Comparison of ENCODE assay signal across 12 mouse cellular contexts in genomic region chr11:102964547-102965091, GRCm38 (mm10). TPM values are rescaled to one million over a fixed set of nuclear protein-coding genes. Genes with fewer than 3 reads are reported as not detected.
DNase-seq lines count a peak whose midpoint lies in the region; ATAC-seq and TF ChIP-seq lines count a peak whose summit lies in the region.
"Had no signal": no experiment of that assay in that cellular context is flagged by ENCODE, and none has a peak within 500 bp of the region (broad histone marks: within the 10 kb centered on the region; RNA-seq: fewer than 3 reads in every experiment).

No protein-coding gene starts in this region.

- 28% methylated on average over 16 of the region's 16 CpGs for whole genome bisulfite sequencing in kidney, adult 2 months
- WGBS in hindbrain, embryonic 13.5 days, result 56% methylated on average over 16 of the region's 16 CpGs
- WGBS in lung, embryonic 16.5 days, result 67% methylated on average over 16 of the region's 16 CpGs
- 68% methylated on average over 16 of the region's 16 CpGs for WGBS in stomach, postnatal 0 days

- peak; percentile 21 for DNase-seq in kidney, adult 2 months
- DNase-seq in kidney, adult 18-20 months, result no peak
- peak; percentile 39 for DNase-seq in R1 (ENCODE audit: low read depth, low spot score)
- no peak for DNase-seq in gastrocnemius, adult 2 months
- DNase-seq in stomach, postnatal 0 days (ENCODE audit: low spot score), result no peak
- no peak for DNase-seq in cerebellum, adult 9-11 months
- DNase-seq: gastrocnemius, postnatal 14 days; layer of hippocampus, postnatal 36 days; liver, embryonic 13.5 days had no signal

- no peak for TF ChIP-seq CTCF in kidney, adult 2 months (conservative IDR thresholded peaks at IDR 0.05; ENCODE audit: insufficient read depth, insufficient read length, low read depth, low read length)
- TF ChIP-seq CTCF in gastrocnemius, adult 2 months (IDR thresholded peaks at IDR 0.05), result no peak
- TF ChIP-seq CTCF in stomach, postnatal 0 days (IDR thresholded peaks at IDR 0.05; ENCODE audit: low read depth), result no peak

- no peak for TF ChIP-seq EP300 in stomach, postnatal 0 days (optimal IDR thresholded peaks at IDR 0.05)

- H3K36me3 ChIP-seq in kidney, adult 2 months (ENCODE audit: control insufficient read depth, insufficient read depth, low read length), result no peaks in the 10 kb centered on the region
- no peaks in the 10 kb centered on the region for H3K36me3 ChIP-seq in hindbrain, embryonic 13.5 days
- no peaks in the 10 kb centered on the region for H3K36me3 ChIP-seq in lung, embryonic 16.5 days (ENCODE audit: control insufficient read depth, insufficient read depth, low read length)
- H3K36me3 ChIP-seq in stomach, postnatal 0 days (ENCODE audit: control insufficient read depth, insufficient read depth, low read length), result no peaks in the 10 kb centered on the region
- H3K36me3 ChIP-seq: liver, embryonic 13.5 days had no signal

- no peak overlapping the region for H3K4me3 ChIP-seq in kidney, adult 2 months (ENCODE audit: insufficient read depth, low read depth, low read length)
- no peak overlapping the region for H3K4me3 ChIP-seq in hindbrain, embryonic 13.5 days
- H3K4me3 ChIP-seq in lung, embryonic 16.5 days (ENCODE audit: low read length), result no peak overlapping the region
- H3K4me3 ChIP-seq in gastrocnemius, adult 2 months, result no peak overlapping the region
- no peak overlapping the region for H3K4me3 ChIP-seq in stomach, postnatal 0 days (ENCODE audit: low read depth, low read length)
- H3K4me3 ChIP-seq: liver, embryonic 13.5 days had no signal

- no peak for ATAC-seq in hindbrain, embryonic 13.5 days (ENCODE audit: low FRiP score)
- peak; percentile 80 for ATAC-seq in lung, embryonic 16.5 days (ENCODE audit: low read depth)
- ATAC-seq in stomach, postnatal 0 days (ENCODE audit: low FRiP score, low TSS enrichment), result no peak
- ATAC-seq: intestine, embryonic 16.5 days had no signal

- no peak for TF ChIP-seq POLR2A in kidney, adult 2 months (IDR thresholded peaks at IDR 0.05; ENCODE audit: low read depth, low read length)

- H3K9ac ChIP-seq in hindbrain, embryonic 13.5 days, result no peak overlapping the region
- no peak overlapping the region for H3K9ac ChIP-seq in lung, embryonic 16.5 days (ENCODE audit: low read length)
- no peak overlapping the region for H3K9ac ChIP-seq in stomach, postnatal 0 days (ENCODE audit: low read length)
- H3K9ac ChIP-seq: liver, embryonic 13.5 days had no signal

- H3K9me3 ChIP-seq in hindbrain, embryonic 13.5 days, result no peaks in the 10 kb centered on the region
- no peaks in the 10 kb centered on the region for H3K9me3 ChIP-seq in lung, embryonic 16.5 days (ENCODE audit: control insufficient read depth, low read length)
- H3K9me3 ChIP-seq in stomach, postnatal 0 days (ENCODE audit: control insufficient read depth, low read length), result no peaks in the 10 kb centered on the region
- H3K9me3 ChIP-seq: liver, embryonic 13.5 days had no signal

- H3K27me3 ChIP-seq in kidney, adult 2 months (replicated peaks; ENCODE audit: control insufficient read depth, insufficient read depth, low read length), result no peaks in the 10 kb centered on the region
- peaks cover 41% of the 10 kb centered on the region; the same call in 1 of the 2 replicates for H3K27me3 ChIP-seq in hindbrain, embryonic 13.5 days
- no peaks in the 10 kb centered on the region; the same call in 1 of the 2 replicates for H3K27me3 ChIP-seq in lung, embryonic 16.5 days (ENCODE audit: control insufficient read depth, insufficient read depth, low read depth, low read length)
- no peaks in the 10 kb centered on the region for H3K27me3 ChIP-seq in stomach, postnatal 0 days (ENCODE audit: control insufficient read depth, insufficient read depth, low read length)

- no peak overlapping the region for H3K4me2 ChIP-seq in hindbrain, embryonic 13.5 days
- no peak overlapping the region for H3K4me2 ChIP-seq in lung, embryonic 16.5 days (ENCODE audit: low read depth, low read length)
- H3K4me2 ChIP-seq in stomach, postnatal 0 days (replicated peaks; ENCODE audit: low read depth), result no peak overlapping the region
- H3K4me2 ChIP-seq: liver, embryonic 13.5 days had no signal

- no peak overlapping the region for H3K27ac ChIP-seq in kidney, adult 2 months (ENCODE audit: insufficient read depth, low read depth, low read length)
- peak overlapping the region; percentile 91 for H3K27ac ChIP-seq in hindbrain, embryonic 13.5 days
- H3K27ac ChIP-seq in lung, embryonic 16.5 days (ENCODE audit: low read length), result no peak overlapping the region
- H3K27ac ChIP-seq in gastrocnemius, adult 2 months, result no peak overlapping the region
- no peak overlapping the region for H3K27ac ChIP-seq in stomach, postnatal 0 days (replicated peaks)
- H3K27ac ChIP-seq: liver, embryonic 13.5 days had no signal

- intact Hi-C loops in gastrocnemius, adult 2 months (cut with DNase I), result no loop called here

- no peaks in the 10 kb centered on the region for H3K4me1 ChIP-seq in kidney, adult 2 months (ENCODE audit: control insufficient read depth, insufficient read depth, low read length)
- H3K4me1 ChIP-seq in hindbrain, embryonic 13.5 days (replicated peaks), result peaks cover 27% of the 10 kb centered on the region
- peaks cover 8% of the 10 kb centered on the region; the same call in 1 of the 2 replicates for H3K4me1 ChIP-seq in lung, embryonic 16.5 days (replicated peaks; ENCODE audit: control insufficient read depth, insufficient read depth, low read length)
- H3K4me1 ChIP-seq in stomach, postnatal 0 days (replicated peaks; ENCODE audit: control insufficient read depth, insufficient read depth), result no peaks in the 10 kb centered on the region; the same call in 1 of the 2 replicates
- H3K4me1 ChIP-seq: liver, embryonic 13.5 days had no signal

RNA-seq across cellular contexts. Expression of gene C1ql1, which starts 18.1 kb away (rescaled TPM):
- polyA plus RNA-seq in kidney, adult 2 months (2012; rRNA removed), result 0.38 and 0.39 TPM in 2 replicates
- 5.2 and 5.7 TPM in 2 replicates for polyA plus RNA-seq in hindbrain, embryonic 13.5 days (2015; fragmentation: Nextera tagmentation; extraction: Ambion mirVana)
- 0.24 and 0.60 TPM in 2 replicates for polyA plus RNA-seq in lung, embryonic 16.5 days (2015; fragmentation: Nextera tagmentation; extraction: Ambion mirVana)
- not detected for total RNA-seq in gastrocnemius, adult 2 months (2021)
- 1.4 and 1.9 TPM in 2 replicates for polyA plus RNA-seq in stomach, postnatal 0 days (2015; fragmentation: Nextera tagmentation; extraction: Ambion mirVana)

RNA-seq across cellular contexts. Expression of gene Kif18b, which starts 39.7 kb away (rescaled TPM):
- 0.22 and 0.27 TPM in 2 replicates for polyA plus RNA-seq in kidney, adult 2 months (2012; rRNA removed)
- polyA plus RNA-seq in hindbrain, embryonic 13.5 days (2015; fragmentation: Nextera tagmentation; extraction: Ambion mirVana), result 2.4 and 2.6 TPM in 2 replicates
- polyA plus RNA-seq in lung, embryonic 16.5 days (2015; fragmentation: Nextera tagmentation; extraction: Ambion mirVana), result 13.7 and 14.0 TPM in 2 replicates
- not detected for total RNA-seq in gastrocnemius, adult 2 months (2021)
- 1.1 and 1.3 TPM in 2 replicates for polyA plus RNA-seq in stomach, postnatal 0 days (2015; fragmentation: Nextera tagmentation; extraction: Ambion mirVana)

Comparison
In these comparisons a context has a peak if more than half of its experiments do, and no peak if none do; other contexts are left out.
1. DNase-seq: peak in kidney, adult 2 months (single experiment) and R1 (single experiment); none in kidney, adult 18-20 months (single experiment), gastrocnemius, adult 2 months (single experiment), stomach, postnatal 0 days (single experiment) and cerebellum, adult 9-11 months (single experiment).